Mouse (Mus musculus): Measurements from ENCODE around the gene 4933427D14Rik.

- TF ChIP-seq HCFC1 (IDR thresholded peaks at IDR 0.05; ENCODE audit: borderline replicate concordance, insufficient read depth, low read length), result no peak
- no peak for TF ChIP-seq ZNF384 (IDR thresholded peaks at IDR 0.05; ENCODE audit: low read depth, low read length)
- no peak for TF ChIP-seq ZC3H11A (IDR thresholded peaks at IDR 0.05; ENCODE audit: borderline replicate concordance, low read depth, low read length)
Observed at GRCm38 (mm10) chr11:72133075-72133474, 74.2 kb downstream of the 4933427D14Rik start.

Data from ES-E14 (cell line).